Mouse (Mus musculus) midbrain, embryonic 13.5 days (tissue): ENCODE results near the gene Med9. TPM values are rescaled to one million over a fixed set of nuclear protein-coding genes. Genes with fewer than 3 reads are reported as not detected.

ENCODE experiments used
- ATAC-seq: fragments of 200-750 bp; cut with Nextera tagmentation; 2 replicates; pipeline ENCODE4 v1.8.0; 2017; ENCODE audit warnings: mild to moderate bottlenecking, moderate TSS enrichment, moderate library complexity
- H3K27ac ChIP-seq: fragments of 300-500 bp; sonication (generic); 2 replicates; pipeline ENCODE4 v1.5.1; 2015; ENCODE audit warnings: inconsistent platforms, mild to moderate bottlenecking, moderate library complexity
- H3K27me3 ChIP-seq: fragments of 300-500 bp; sonication (generic); 2 replicates; pipeline ENCODE4 v1.6.1; 2015; ENCODE audit warnings: mild to moderate bottlenecking, inconsistent platforms
- H3K36me3 ChIP-seq: fragments of 300-500 bp; sonication (generic); 2 replicates; pipeline ENCODE4 v1.6.1; 2015; ENCODE audit warnings: mild to moderate bottlenecking, inconsistent platforms
- H3K4me1 ChIP-seq: fragments of 300-500 bp; sonication (generic); replicated peaks from 2 replicates; pipeline ENCODE4 v1.6.1; 2015; ENCODE audit warnings: inconsistent platforms
- H3K4me2 ChIP-seq: fragments of 300-500 bp; sonication (generic); replicated peaks from 2 replicates; pipeline ENCODE4 v1.6.1; 2015; ENCODE audit warnings: moderate library complexity, mild to moderate bottlenecking, inconsistent platforms
- H3K4me3 ChIP-seq: fragments of 300-500 bp; sonication (generic); replicated peaks from 2 replicates; pipeline ENCODE4 v1.5.1; 2015; ENCODE audit warnings: mild to moderate bottlenecking, inconsistent platforms
- H3K9ac ChIP-seq: fragments of 300-500 bp; sonication (generic); replicated peaks from 2 replicates; pipeline ENCODE4 v1.6.1; 2015; ENCODE audit warnings: mild to moderate bottlenecking, inconsistent platforms
- H3K9me3 ChIP-seq: fragments of 300-500 bp; sonication (generic); 2 replicates; pipeline ENCODE4 v1.6.1; 2016; ENCODE audit warnings: mild to moderate bottlenecking, inconsistent platforms
- WGBS: fragments of 180-500 bp; shearing (Covaris S2); methylation state at CpG from one replicate; pipeline ENCODE4 v1.1.7; 2015; 5-methylcytosine and 5-hydroxymethylcytosine counted together
- polyA plus RNA-seq: library from polyadenylated mRNA; unstranded; fragments of >200 nt; fragmentation: Nextera tagmentation; extraction: Ambion mirVana; gene quantifications from 2 replicates; pipeline ENCODE4 v1.2.1, GENCODE M21; 2015

Gene Med9
- polyA plus RNA-seq, 1 experiment from 2014 or later, result 34.9 TPM

GRCm38 (mm10) chr11:59970780-59971179 lies 22.8 kb downstream of the Med9 start:
- no peaks in the 10 kb centered on the region for H3K36me3 ChIP-seq
- no peaks in the 10 kb centered on the region for H3K9me3 ChIP-seq
- H3K4me1 ChIP-seq, result 0 out of 2 replicates have a peak, but pooled peaks cover 4% of the 10 kb centered on the region
- no peak overlapping the region for H3K4me3 ChIP-seq
- no peak overlapping the region for H3K9ac ChIP-seq
- H3K27ac ChIP-seq, result no peak overlapping the region
- 87% methylated on average over 5 of the region's 5 CpGs for WGBS
- peaks cover 1% of the 10 kb centered on the region; the same call in 1 of the 2 replicates for H3K27me3 ChIP-seq
- H3K4me2 ChIP-seq, result no peak overlapping the region
- no peak for ATAC-seq

- Histone ChIP-seq H3K4me3 (no peak overlapping the region), H3K27ac (no peak overlapping the region), H3K4me1 (0 out of 2 replicates have a peak, but pooled peaks cover 4% of the 10 kb centered on the region), H3K9me3 (no peaks in the 10 kb centered on the region), H3K27me3 (no peaks in the 10 kb centered on the region; the same call in 1 of the 2 replicates), H3K36me3 (no peaks in the 10 kb centered on the region), H3K9ac (no peak overlapping the region), H3K4me2 (no peak overlapping the region)
- WGBS, result 50% methylated on average over 2 of the region's 2 CpGs
- no peak for ATAC-seq
These were observed 23.7 kb downstream of the Med9 start for GRCm38 (mm10) chr11:59971691-59972090.

- no peaks in the 10 kb centered on the region; the same call in 1 of the 2 replicates for H3K27me3 ChIP-seq
- WGBS, result 79% methylated on average over 5 of the region's 5 CpGs
- no peak overlapping the region for H3K4me2 ChIP-seq
- H3K9ac ChIP-seq, result no peak overlapping the region
- H3K36me3 ChIP-seq, result no peaks in the 10 kb centered on the region
- no peaks in the 10 kb centered on the region for H3K9me3 ChIP-seq
- ATAC-seq, result no peak
- H3K4me1 ChIP-seq, result 0 out of 2 replicates have a peak, but pooled peaks cover 4% of the 10 kb centered on the region
- H3K27ac ChIP-seq, result no peak overlapping the region
- H3K4me3 ChIP-seq, result no peak overlapping the region
These were observed 25.4 kb downstream of the Med9 start for GRCm38 (mm10) chr11:59973389-59973788.

- Histone ChIP-seq H3K4me1 (0 out of 2 replicates have a peak, but pooled peaks cover 4% of the 10 kb centered on the region), H3K36me3 (no peaks in the 10 kb centered on the region), H3K9me3 (no peaks in the 10 kb centered on the region), H3K4me3 (no peak overlapping the region), H3K9ac (no peak overlapping the region), H3K27me3 (0 out of 2 replicates have a peak, but pooled peaks cover 3% of the 10 kb centered on the region), H3K4me2 (no peak overlapping the region), H3K27ac (no peak overlapping the region)
- 14% methylated on average over 10 of the region's 10 CpGs for WGBS
- no peak for ATAC-seq
These were observed 27.2 kb downstream of the Med9 start for GRCm38 (mm10) chr11:59975241-59975640.

DNA sequence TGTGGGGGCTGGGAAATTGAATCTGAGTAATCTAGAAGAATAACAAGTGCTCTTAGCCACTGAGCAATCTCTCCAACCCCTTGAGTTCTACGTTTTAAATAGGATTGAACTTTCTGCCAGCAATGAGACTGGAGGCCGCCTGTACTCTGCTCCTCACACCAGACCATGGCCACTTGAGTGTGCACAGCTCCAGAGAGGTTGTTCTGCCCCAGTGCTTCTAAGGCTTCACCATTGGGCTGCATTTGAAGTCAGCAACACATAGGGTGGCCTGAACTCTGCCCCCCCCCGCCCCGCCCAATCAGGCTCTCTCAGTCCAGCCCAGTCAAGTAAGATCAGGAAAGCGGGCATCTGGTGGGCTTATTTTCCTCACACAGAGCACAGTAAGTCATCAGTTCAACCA lies 29.8 kb downstream of the Med9 start:
- no peaks in the 10 kb centered on the region for H3K9me3 ChIP-seq
- H3K4me2 ChIP-seq, result no peak overlapping the region
- H3K9ac ChIP-seq, result no peak overlapping the region
- H3K4me3 ChIP-seq, result no peak overlapping the region
- 86% methylated on average over 5 of the region's 5 CpGs for WGBS
- 0 out of 2 replicates have a peak, but pooled peaks cover 4% of the 10 kb centered on the region for H3K4me1 ChIP-seq
- no peak for ATAC-seq
- no peaks in the 10 kb centered on the region for H3K36me3 ChIP-seq
- no peak overlapping the region for H3K27ac ChIP-seq
- 0 out of 2 replicates have a peak, but pooled peaks cover 3% of the 10 kb centered on the region for H3K27me3 ChIP-seq

DNA sequence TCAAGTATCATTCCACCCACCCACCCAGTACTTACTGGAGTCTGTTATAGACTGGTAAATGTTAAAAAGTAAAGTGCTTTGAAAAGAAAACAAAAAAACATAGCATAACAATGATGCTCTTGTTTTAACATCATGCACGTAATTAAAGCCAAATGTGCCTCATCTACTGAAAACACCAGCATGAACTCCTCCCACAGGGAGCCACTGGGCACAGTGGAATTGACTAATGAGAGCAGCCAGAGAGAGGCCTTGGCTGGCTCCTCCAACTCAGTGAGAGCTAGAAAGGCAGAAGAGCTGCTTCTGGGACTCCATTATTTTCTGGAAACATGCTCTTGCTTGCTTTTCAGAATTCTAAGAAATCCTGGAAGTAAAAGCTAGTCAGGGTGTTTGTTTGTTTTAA lies 41.4 kb downstream of the Med9 start:
- no peak overlapping the region for H3K4me2 ChIP-seq
- no peaks in the 10 kb centered on the region for H3K27me3 ChIP-seq
- H3K9me3 ChIP-seq, result no peaks in the 10 kb centered on the region
- no peaks in the 10 kb centered on the region for H3K36me3 ChIP-seq
- no peak overlapping the region for H3K9ac ChIP-seq
- no peak overlapping the region for H3K4me3 ChIP-seq
- 88% methylated on average over 1 of the region's 1 CpGs for WGBS
- H3K4me1 ChIP-seq, result no peaks in the 10 kb centered on the region
- H3K27ac ChIP-seq, result no peak overlapping the region
- ATAC-seq, result no peak

DNA sequence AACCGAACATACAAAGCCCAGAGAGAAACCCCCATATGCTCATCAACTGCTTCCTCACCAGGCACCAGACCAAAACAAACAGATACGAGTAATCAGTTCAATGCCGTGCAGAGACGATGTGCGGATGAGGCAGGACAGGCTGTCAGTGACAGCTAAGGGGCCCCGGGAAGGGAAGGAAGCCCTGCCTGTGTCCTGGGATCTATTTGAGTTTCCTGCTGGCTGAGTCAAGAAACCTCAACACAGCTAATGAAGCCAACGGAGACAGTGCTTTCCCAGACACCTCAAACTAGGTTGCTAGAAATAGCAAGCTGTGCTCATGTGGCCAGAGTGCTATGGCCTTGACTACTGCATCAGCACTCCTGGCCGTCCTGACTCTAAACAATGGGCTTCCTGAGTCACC lies 43.4 kb downstream of the Med9 start:
- H3K27me3 ChIP-seq, result no peaks in the 10 kb centered on the region
- no peak overlapping the region for H3K4me2 ChIP-seq
- ATAC-seq, result no peak
- no peak overlapping the region for H3K9ac ChIP-seq
- no peak overlapping the region for H3K4me3 ChIP-seq
- WGBS, result 78% methylated on average over 8 of the region's 8 CpGs
- H3K4me1 ChIP-seq, result no peaks in the 10 kb centered on the region
- H3K27ac ChIP-seq, result no peak overlapping the region
- no peaks in the 10 kb centered on the region for H3K36me3 ChIP-seq
- no peaks in the 10 kb centered on the region for H3K9me3 ChIP-seq

GRCm38 (mm10) chr11:59994318-59994717 lies 46.3 kb downstream of the Med9 start:
- no peak overlapping the region for H3K27ac ChIP-seq

GRCm38 (mm10) chr11:60001231-60001980 lies 53.4 kb downstream of the Med9 start:
- ATAC-seq, result no peak
- Histone ChIP-seq H3K4me3 (no peak overlapping the region), H3K27ac (no peak overlapping the region), H3K36me3 (no peaks in the 10 kb centered on the region), H3K9ac (no peak overlapping the region), H3K4me2 (no peak overlapping the region), H3K4me1 (no peaks in the 10 kb centered on the region), H3K9me3 (no peaks in the 10 kb centered on the region), H3K27me3 (no peaks in the 10 kb centered on the region)
- WGBS, result 84% methylated on average over 5 of the region's 5 CpGs

More at GRCm38 (mm10) chr11:59994318-59994717, 46.3 kb downstream of the Med9 start:
- no peak overlapping the region for H3K4me2 ChIP-seq
- WGBS, result 86% methylated on average over 9 of the region's 9 CpGs
- no peaks in the 10 kb centered on the region for H3K4me1 ChIP-seq
- no peak overlapping the region for H3K9ac ChIP-seq
- no peak overlapping the region for H3K4me3 ChIP-seq
- H3K9me3 ChIP-seq, result no peaks in the 10 kb centered on the region
- no peak for ATAC-seq
- H3K36me3 ChIP-seq, result no peaks in the 10 kb centered on the region
- H3K27me3 ChIP-seq, result no peaks in the 10 kb centered on the region

DNA sequence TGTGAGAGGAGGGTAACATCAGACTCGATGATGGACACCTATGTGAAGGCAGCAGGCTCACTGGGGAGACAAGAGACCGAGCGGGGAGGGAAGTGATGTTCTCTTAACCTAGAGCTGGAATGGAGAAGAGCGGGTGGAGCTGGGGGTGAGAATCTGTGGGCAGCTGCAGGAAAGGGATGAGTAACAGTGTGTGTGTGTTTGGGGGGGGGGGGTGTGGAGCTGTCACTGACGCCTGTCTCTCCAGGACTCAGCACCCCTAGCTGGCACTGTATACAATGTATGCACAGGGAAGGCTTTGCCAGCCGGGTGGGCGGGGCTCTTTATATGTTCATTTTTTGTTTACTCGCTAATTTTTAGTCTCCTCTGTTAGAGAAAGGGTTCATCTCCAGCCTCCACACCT lies 55.8 kb downstream of the Med9 start:
- H3K27ac ChIP-seq, result no peak overlapping the region
- no peak overlapping the region for H3K9ac ChIP-seq
- H3K27me3 ChIP-seq, result no peaks in the 10 kb centered on the region
- 86% methylated on average over 8 of the region's 8 CpGs for WGBS
- H3K36me3 ChIP-seq, result no peaks in the 10 kb centered on the region
- H3K9me3 ChIP-seq, result no peaks in the 10 kb centered on the region
- no peak overlapping the region for H3K4me2 ChIP-seq
- ATAC-seq, result no peak
- no peak overlapping the region for H3K4me3 ChIP-seq
- H3K4me1 ChIP-seq, result peaks cover 1% of the 10 kb centered on the region

- Histone ChIP-seq H3K27ac (no peak overlapping the region), H3K9me3 (no peaks in the 10 kb centered on the region), H3K4me2 (no peak overlapping the region), H3K36me3 (no peaks in the 10 kb centered on the region), H3K27me3 (no peaks in the 10 kb centered on the region), H3K9ac (no peak overlapping the region), H3K4me1 (peaks cover 10% of the 10 kb centered on the region), H3K4me3 (no peak overlapping the region)
- no peak for ATAC-seq
- 60% methylated on average over 6 of the region's 6 CpGs for WGBS
These were observed 56.7 kb downstream of the Med9 start for GRCm38 (mm10) chr11:60004716-60005115.

GRCm38 (mm10) chr11:60005866-60006265 lies 57.9 kb downstream of the Med9 start:
- H3K4me3 ChIP-seq, result no peak overlapping the region
- WGBS, result 82% methylated on average over 3 of the region's 3 CpGs
- H3K27me3 ChIP-seq, result no peaks in the 10 kb centered on the region
- peaks cover 17% of the 10 kb centered on the region for H3K4me1 ChIP-seq
- no peaks in the 10 kb centered on the region for H3K36me3 ChIP-seq
- no peaks in the 10 kb centered on the region for H3K9me3 ChIP-seq
- H3K27ac ChIP-seq, result no peak overlapping the region
- no peak for ATAC-seq
- no peak overlapping the region for H3K9ac ChIP-seq
- no peak overlapping the region for H3K4me2 ChIP-seq
